Mouse (Mus musculus) cerebellum, adult 18-20 months (tissue): ENCODE measurements around the gene Mpg.

Source experiments
- DNase-seq, 2 experiments: peaks; one replicate each; pipeline ENCODE4 v3.0.0; 2021

Mpg gene

GRCm38 (mm10) chr11:32205058-32205873, 21.0 kb upstream of the Mpg start, which contains the start of gene Snrnp25:
Gene Snrnp25, plus strand, starts transcription at chr11:32205415.
- peak; percentile 95 to 98 for DNase-seq

GRCm38 (mm10) chr11:32210623-32211022, 15.7 kb upstream of the Mpg start:
- DNase-seq = no peak

GRCm38 (mm10) chr11:32215372-32216162, 10.7 kb upstream of the Mpg start:
- no peak for DNase-seq

- peak; percentile 84 to 86 for DNase-seq
These were observed 9.5 kb upstream of the Mpg start for GRCm38 (mm10) chr11:32216851-32217250.

GRCm38 (mm10) chr11:32218501-32219050, 7.7 kb upstream of the Mpg start:
- no peak for DNase-seq

GRCm38 (mm10) chr11:32219287-32219686, 7.0 kb upstream of the Mpg start:
- no peak for DNase-seq

- peak in 1 of 2 experiments; percentile 31 for DNase-seq
These were observed 5.6 kb upstream of the Mpg start for GRCm38 (mm10) chr11:32220607-32221224.

GRCm38 (mm10) chr11:32221225-32221950, 4.9 kb upstream of the Mpg start:
- peak in 1 of 2 experiments; percentile 61 for DNase-seq

- DNase-seq = peak in 1 of 2 experiments; percentile 39
These were observed 4.3 kb upstream of the Mpg start, which contains the start of gene Rhbdf1 for GRCm38 (mm10) chr11:32221951-32222409. Gene Rhbdf1, minus strand, starts transcription at chr11:32222300.

- peak in 1 of 2 experiments; percentile 44 for DNase-seq
These were observed 3.6 kb upstream of the Mpg start for GRCm38 (mm10) chr11:32222570-32223194.

- no peak for DNase-seq
These were observed 2.9 kb upstream of the Mpg start for GRCm38 (mm10) chr11:32223297-32223967.

DNA sequence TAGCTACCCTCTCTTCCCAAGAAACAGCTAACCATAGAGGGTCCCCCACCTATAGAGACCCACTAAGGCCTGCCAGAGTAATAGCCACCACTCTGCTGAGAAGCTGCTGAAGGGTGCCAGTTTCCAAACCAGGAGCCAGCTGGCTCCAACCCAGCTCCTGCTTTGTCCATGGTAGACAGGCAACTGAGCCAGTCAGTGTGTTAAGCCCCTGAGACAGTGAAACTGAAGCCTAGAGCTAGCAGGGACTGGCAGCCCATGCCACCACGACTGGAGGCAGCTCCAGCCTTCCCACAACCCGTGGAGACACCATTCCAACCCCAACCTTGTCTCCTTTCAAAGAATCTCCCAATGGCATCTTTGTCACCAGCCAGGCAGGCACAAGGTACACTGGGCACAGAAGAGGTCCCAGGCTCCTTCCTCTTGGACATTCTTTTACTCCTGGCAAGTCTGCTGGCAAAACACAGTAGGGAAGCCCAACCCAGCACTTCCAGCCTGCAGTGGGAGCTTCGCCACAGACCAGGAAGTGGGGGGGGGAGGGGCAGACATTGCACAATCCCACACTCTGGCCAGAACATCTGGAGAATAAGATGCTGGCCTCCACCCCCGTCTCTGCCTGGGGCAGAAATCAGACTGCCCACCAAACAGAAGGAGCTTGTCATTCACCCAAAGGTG, 1.7 kb upstream of the Mpg start:
- DNase-seq = no peak

DNA sequence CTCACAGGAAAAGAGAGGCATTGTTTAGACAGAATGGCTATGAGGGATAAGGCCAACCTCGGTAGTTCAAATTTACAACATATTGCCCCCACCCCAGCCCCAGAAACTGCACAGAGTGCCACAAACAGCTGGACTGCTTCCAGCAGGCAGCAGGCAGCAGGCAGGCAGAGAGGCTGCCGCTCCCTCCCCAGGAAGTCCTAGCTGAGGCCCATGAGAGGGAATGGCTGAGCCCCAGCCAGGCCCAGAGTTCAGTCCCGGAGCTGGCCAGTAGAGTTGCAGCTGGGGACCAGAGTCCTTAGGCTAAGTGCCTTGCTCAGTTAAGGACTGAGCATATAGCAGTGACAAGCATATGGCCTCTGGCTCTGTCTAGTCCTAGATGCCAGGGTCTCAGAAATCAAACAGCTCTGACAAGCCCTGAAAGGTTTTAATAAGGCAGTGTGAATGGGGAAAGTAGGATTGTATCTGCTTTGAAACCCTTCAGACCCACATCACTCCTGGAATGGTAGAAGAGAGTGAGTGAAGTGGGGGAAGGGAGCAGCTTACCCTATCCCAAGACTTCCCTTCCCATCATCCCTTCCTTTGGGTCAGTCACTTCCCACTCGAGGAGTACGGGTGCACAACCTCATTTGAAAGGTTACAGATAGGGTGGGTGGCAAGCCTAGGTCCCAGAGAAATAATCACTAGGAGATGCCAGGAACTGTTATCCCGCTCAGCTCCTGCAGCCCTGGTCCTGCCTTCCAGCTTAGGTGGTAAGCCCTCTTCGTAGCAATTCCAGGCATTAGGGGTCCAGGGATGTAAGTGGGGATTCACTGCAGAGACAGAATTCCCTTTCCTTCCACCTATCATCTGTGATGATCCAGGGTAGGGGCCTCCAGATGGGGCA, 842 bp upstream of the Mpg start:
- DNase-seq = peak in 1 of 2 experiments; percentile 40

DNA sequence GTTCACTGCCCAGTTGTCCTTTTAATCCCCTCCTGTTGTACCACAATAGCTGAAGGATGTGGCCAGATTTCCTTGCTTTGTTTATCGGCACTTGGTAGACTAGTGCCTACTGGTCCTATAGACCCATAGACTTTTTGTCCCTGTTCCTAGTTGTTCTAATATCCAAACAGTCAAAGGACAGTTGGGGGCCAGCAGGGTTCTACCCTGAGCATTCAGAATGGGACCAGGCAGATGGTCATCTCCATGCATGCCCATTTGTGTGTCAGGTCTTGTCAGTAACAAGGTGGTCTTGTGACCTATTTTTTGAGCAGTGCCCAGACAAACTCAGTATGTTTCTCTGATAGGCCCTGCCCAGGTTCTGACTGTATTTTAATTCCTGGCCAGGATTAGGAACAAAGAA, 736 bp downstream of the Mpg start:
- DNase-seq = peak; percentile 55 to 59

- DNase-seq = no peak
These were observed 1.2 kb downstream of the Mpg start for GRCm38 (mm10) chr11:32227555-32227954.

- DNase-seq = no peak
These were observed 2.1 kb downstream of the Mpg start for GRCm38 (mm10) chr11:32228292-32228845.

DNA sequence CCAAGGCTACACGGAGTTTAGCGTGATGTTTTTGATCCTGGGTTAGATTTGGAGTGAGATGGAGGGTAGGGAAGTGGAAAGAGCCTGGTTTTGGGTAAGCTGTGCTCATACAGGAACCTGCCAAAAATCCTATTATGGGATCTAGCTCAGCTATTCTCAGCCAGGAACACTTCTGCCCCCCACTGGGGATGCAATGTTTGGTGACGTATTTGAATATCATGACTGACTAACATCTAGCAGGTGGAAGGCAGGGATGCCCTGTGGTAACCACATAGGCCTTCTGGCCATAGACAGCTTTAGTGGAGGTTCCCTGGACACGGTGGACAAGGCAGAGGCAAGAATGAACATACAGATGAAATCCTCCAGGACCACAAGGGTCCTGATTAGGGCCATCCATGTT, 3.9 kb downstream of the Mpg start:
- DNase-seq = peak; percentile 64 to 74

- DNase-seq = no peak
These were observed 4.8 kb downstream of the Mpg start for GRCm38 (mm10) chr11:32231125-32231524.

GRCm38 (mm10) chr11:32232848-32233247, 6.5 kb downstream of the Mpg start:
- peak; percentile 45 to 49 for DNase-seq
